Mouse (Mus musculus) brain, embryonic 14.5 days (tissue): ENCODE results near the gene Bbs4.

Experiments used
- CTCF ChIP-seq: fragments of 200-500 bp; IDR thresholded peaks from 2 replicates; pipeline ENCODE4 v1.5.1; 2012; ENCODE audit warnings: inconsistent platforms, mild to moderate bottlenecking, moderate library complexity, borderline replicate concordance; ENCODE audit not compliant: insufficient read depth, insufficient read length; ENCODE audit errors: extremely low read depth
- POLR2A ChIP-seq: fragments of 200-500 bp; IDR thresholded peaks from 2 replicates; pipeline ENCODE4 v1.6.1; 2012; ENCODE audit warnings: mild to moderate bottlenecking, inconsistent platforms, borderline replicate concordance; ENCODE audit not compliant: poor library complexity, insufficient read depth, insufficient read length, severe bottlenecking; ENCODE audit errors: extremely low read depth

GRCm38 (mm10) chr9:59311284-59311670 lies 42.0 kb downstream of the Bbs4 start:
- TF ChIP-seq CTCF (no peak), POLR2A (no peak)
